Mouse (Mus musculus): Measurements from ENCODE around the gene Pde7b. TPM values are rescaled to one million over a fixed set of nuclear protein-coding genes. Genes with fewer than 3 reads are reported as not detected.

The Pde7b gene
- polyA plus RNA-seq, 1 experiment from 2014 or later, result 2.4 TPM

DNA sequence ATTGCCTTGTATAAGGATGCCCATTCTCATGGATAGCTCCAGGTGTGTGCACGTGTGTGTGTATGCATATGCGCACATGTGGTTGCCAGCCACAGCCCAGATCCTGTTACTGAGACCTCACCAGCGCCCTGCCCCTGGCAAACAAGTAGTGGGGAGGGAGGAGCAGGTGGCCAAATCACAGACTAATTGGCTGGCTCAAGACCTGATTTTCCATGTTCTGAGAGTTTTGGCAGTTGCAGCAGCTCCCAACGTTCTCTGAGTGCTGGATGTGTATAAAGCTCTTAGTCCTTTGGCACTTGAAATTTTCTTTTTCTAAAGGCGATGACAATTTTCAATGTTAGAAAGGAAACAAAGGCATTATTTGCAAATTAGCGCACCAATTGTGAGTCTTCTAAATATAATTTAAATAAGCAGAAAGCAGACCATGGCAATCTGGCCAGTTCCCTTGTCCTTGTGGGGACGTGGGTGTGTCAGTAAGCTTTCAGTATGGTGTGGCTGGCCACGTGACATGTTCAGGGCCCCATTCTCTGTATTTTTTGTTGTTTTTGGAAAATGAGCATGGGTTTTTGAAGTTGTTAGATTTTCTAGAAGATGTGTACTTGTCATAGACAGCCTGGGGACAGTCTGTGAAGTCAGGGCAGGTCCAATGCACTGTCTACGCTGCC is 345.7 kb downstream of the Pde7b start:
- Histone ChIP-seq H3K27me3 (ENCODE audit: insufficient read depth, low read length) (no peaks in the 10 kb centered on the region), H3K36me3 (ENCODE audit: insufficient read depth, low read length) (no peaks in the 10 kb centered on the region), H3K4me2 (replicated peaks; ENCODE audit: low read depth, low read length) (no peak overlapping the region), H3K9ac (replicated peaks; ENCODE audit: low read length) (no peak overlapping the region), H3K27ac (ENCODE audit: low read length) (no peak overlapping the region), H3K9me3 (ENCODE audit: low read length) (no peaks in the 10 kb centered on the region), H3K4me3 (ENCODE audit: low read length) (no peak overlapping the region), H3K4me1 (ENCODE audit: insufficient read depth, low read length) (no peaks in the 10 kb centered on the region)
- no peak for ATAC-seq (ENCODE audit: low FRiP score, low TSS enrichment)
- WGBS, result 83% methylated on average over 9 of the region's 9 CpGs

DNA sequence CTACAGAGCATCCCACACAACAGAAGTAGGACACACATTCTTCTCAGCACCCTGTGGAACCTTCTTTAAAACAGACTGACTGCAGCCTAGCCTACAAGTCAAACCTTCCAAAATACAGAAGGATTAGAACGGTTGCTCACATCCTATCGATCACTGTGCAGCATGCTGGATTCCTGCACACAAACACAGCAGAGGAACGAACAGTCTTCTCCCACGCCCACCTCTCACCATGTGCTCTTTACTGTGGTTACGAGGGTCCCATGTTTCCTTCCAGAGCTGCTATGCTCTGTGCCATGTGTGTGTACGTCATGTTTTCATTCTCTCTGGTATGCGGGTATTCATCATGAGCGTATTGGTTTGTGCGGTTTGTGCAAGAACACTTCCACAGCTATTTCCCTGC is 347.3 kb downstream of the Pde7b start:
- no peaks in the 10 kb centered on the region for H3K27me3 ChIP-seq (ENCODE audit: insufficient read depth, low read length)
- 89% methylated on average over 9 of the region's 9 CpGs for WGBS
- no peaks in the 10 kb centered on the region for H3K36me3 ChIP-seq (ENCODE audit: insufficient read depth, low read length)
- no peak overlapping the region for H3K4me2 ChIP-seq (replicated peaks; ENCODE audit: low read depth, low read length)
- H3K9me3 ChIP-seq (ENCODE audit: low read length), result no peaks in the 10 kb centered on the region
- no peak overlapping the region for H3K4me3 ChIP-seq (ENCODE audit: low read length)
- no peak for ATAC-seq (ENCODE audit: low FRiP score, low TSS enrichment)
- no peaks in the 10 kb centered on the region for H3K4me1 ChIP-seq (ENCODE audit: insufficient read depth, low read length)
- no peak overlapping the region for H3K27ac ChIP-seq (ENCODE audit: low read length)
- H3K9ac ChIP-seq (replicated peaks; ENCODE audit: low read length), result no peak overlapping the region

DNA sequence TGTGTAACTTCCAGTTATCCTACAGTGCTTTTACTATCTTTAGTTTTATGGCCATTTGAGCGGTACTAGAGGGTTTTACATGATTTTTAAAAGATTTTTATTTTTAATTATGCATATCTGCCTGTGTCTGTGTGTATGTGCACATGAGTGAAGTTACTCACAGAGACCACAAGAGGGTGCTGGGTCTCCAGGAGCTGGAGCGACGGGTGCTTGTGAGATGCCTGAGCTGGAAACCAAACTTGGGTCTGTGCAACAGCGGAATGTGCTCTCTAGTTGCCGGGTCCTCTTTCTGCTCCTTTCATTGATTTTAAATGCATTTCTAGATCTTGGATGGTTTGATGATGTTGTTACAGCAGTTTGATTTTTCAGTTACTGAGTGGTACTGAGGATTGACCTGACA is 352.8 kb downstream of the Pde7b start:
- no peak for ATAC-seq (ENCODE audit: low FRiP score, low TSS enrichment)
- peaks cover 4% of the 10 kb centered on the region for H3K9me3 ChIP-seq (ENCODE audit: low read length)
- H3K27ac ChIP-seq (ENCODE audit: low read length), result no peak overlapping the region
- H3K36me3 ChIP-seq (ENCODE audit: insufficient read depth, low read length), result no peaks in the 10 kb centered on the region
- no peaks in the 10 kb centered on the region for H3K27me3 ChIP-seq (ENCODE audit: insufficient read depth, low read length)
- no peak overlapping the region for H3K9ac ChIP-seq (replicated peaks; ENCODE audit: low read length)
- H3K4me1 ChIP-seq (ENCODE audit: insufficient read depth, low read length), result no peaks in the 10 kb centered on the region
- no peak overlapping the region for H3K4me2 ChIP-seq (replicated peaks; ENCODE audit: low read depth, low read length)
- WGBS, result 94% methylated on average over 5 of the region's 5 CpGs
- no peak overlapping the region for H3K4me3 ChIP-seq (ENCODE audit: low read length)

DNA sequence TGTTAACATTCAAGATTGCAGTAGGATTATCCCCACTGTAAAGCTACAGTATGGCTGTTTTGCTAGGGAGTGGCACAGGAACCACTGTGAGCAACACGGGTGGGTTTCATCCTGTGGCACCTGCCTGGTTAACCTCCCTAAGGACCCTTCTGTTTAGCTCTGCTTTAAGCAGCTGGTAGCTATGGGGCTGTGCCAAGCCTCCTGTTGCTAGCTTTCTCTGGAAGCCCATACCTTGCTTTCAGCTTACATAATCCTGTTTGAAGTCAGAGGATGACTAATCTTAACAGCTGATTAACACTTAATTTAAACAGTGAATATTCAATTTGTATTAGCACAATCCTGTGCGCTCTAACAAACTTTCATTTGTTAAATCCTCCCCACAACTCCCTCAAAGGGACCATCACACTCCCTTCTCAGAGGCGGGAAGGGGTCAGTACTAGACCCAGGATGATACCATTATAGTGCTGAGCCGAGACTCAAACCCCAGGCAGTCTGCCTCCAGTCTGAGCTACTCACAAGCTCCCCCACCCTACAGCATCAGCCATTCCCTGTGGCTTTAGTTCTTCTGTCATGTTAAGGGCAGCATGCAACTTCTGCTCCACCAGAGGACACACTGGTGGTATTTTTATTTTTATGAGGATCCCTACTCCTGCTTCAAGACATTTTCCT is 362.3 kb downstream of the Pde7b start:
- Histone ChIP-seq H3K4me1 (ENCODE audit: insufficient read depth, low read length) (no peaks in the 10 kb centered on the region), H3K4me3 (ENCODE audit: low read length) (no peak overlapping the region), H3K27me3 (ENCODE audit: insufficient read depth, low read length) (no peaks in the 10 kb centered on the region), H3K36me3 (ENCODE audit: insufficient read depth, low read length) (peaks cover 8% of the 10 kb centered on the region; the same call in 1 of the 2 replicates), H3K9ac (replicated peaks; ENCODE audit: low read length) (no peak overlapping the region), H3K9me3 (ENCODE audit: low read length) (peaks cover 6% of the 10 kb centered on the region), H3K4me2 (replicated peaks; ENCODE audit: low read depth, low read length) (no peak overlapping the region), H3K27ac (ENCODE audit: low read length) (no peak overlapping the region)
- 86% methylated on average over 4 of the region's 4 CpGs for WGBS
- ATAC-seq (ENCODE audit: low FRiP score, low TSS enrichment), result no peak

DNA sequence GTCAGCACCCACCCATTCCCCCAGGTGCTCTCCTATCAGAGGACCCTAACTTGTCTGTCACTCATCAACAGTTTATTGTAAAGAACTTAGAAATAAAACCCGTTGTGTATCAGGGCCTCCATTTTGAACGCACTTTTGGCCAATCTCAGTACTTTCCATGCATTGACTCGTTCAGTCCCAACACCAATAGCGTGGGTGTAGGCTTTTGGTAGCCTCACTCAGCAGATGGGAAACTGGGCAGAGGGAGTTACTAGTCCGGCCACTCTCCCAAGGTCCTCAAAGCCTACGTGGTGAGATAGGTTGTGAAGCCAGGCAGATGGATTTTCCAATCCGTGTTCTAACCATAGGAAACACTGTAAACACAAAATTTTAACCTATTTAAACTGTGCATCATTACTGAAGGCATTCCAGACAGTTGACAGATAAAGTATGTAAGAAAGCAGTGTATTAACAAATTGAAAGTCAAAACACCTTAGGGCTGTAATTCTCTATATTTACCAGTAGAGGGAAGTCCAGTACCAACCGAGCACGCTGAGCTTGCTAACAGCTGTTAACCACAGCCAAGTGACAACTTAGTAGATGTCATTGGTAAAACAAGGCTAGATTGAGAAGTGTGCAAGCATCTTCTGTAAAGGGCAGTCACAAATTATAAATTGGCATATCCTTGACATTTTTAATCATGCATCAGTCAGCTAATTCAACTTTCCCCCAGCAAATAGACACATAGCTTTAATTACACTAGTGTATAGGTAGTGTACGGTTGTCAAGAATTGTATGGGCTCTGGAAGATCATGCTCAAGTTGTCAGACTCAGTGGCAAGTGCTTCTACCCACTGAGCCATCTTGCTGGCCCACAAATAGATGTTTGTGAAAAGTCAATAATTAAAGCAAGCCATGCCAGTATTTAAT is 363.1 kb downstream of the Pde7b start:
- 64% methylated on average over 10 of the region's 10 CpGs for WGBS

DNA sequence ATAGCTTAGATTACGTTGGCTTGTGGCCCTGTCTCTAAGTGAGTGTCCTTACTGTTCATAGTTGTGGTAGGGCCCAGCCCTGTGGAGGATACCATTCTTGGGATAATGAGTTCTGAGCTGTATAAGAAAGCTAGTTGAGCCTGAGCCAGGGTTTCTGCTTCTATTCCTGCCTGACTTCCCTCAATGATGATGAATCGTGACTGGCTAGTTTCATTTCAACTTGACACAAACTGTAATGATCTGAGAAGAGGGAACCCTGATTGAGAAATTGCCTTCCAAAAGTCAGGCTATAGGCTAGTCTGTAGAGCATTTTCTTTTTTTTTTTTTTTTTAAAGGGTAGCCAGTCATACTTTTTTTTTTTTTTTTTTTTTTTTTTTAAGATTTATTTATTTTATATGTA is 376.0 kb downstream of the Pde7b start:
- peaks cover 6% of the 10 kb centered on the region; the same call in 1 of the 2 replicates for H3K4me1 ChIP-seq (ENCODE audit: insufficient read depth, low read length)
- no peak for ATAC-seq (ENCODE audit: low FRiP score, low TSS enrichment)
- H3K4me2 ChIP-seq (replicated peaks; ENCODE audit: low read depth, low read length), result 0 out of 2 replicates have a peak overlapping the region, but pooled peaks have one; percentile 68
- H3K4me3 ChIP-seq (ENCODE audit: low read length), result no peak overlapping the region
- H3K9ac ChIP-seq (replicated peaks; ENCODE audit: low read length), result no peak overlapping the region
- H3K36me3 ChIP-seq (ENCODE audit: insufficient read depth, low read length), result peaks cover 17% of the 10 kb centered on the region
- H3K27ac ChIP-seq (ENCODE audit: low read length), result no peak overlapping the region
- no peaks in the 10 kb centered on the region for H3K9me3 ChIP-seq (ENCODE audit: low read length)
- 91% methylated on average over 2 of the region's 2 CpGs for WGBS
- no peaks in the 10 kb centered on the region for H3K27me3 ChIP-seq (ENCODE audit: insufficient read depth, low read length)

More for the DNA sequence above, 363.1 kb downstream of the Pde7b start:
- Histone ChIP-seq H3K4me1 (ENCODE audit: insufficient read depth, low read length) (no peaks in the 10 kb centered on the region), H3K9me3 (ENCODE audit: low read length) (no peaks in the 10 kb centered on the region; the same call in 1 of the 2 replicates), H3K27me3 (ENCODE audit: insufficient read depth, low read length) (no peaks in the 10 kb centered on the region), H3K27ac (ENCODE audit: low read length) (no peak overlapping the region), H3K4me2 (replicated peaks; ENCODE audit: low read depth, low read length) (no peak overlapping the region), H3K9ac (replicated peaks; ENCODE audit: low read length) (no peak overlapping the region), H3K36me3 (ENCODE audit: insufficient read depth, low read length) (peaks cover 13% of the 10 kb centered on the region; the same call in 1 of the 2 replicates), H3K4me3 (ENCODE audit: low read length) (no peak overlapping the region)
- no peak for ATAC-seq (ENCODE audit: low FRiP score, low TSS enrichment)

Other genes with a start within 250 kb of the Pde7b start
- gene Ahi1, start 227.5 kb upstream of the Pde7b start, polyA plus RNA-seq (2015; fragmentation: Nextera tagmentation; extraction: Ambion mirVana), result 9.0 and 9.1 TPM in 2 replicates

Data from kidney, embryonic 16.5 days (tissue).